Mouse (Mus musculus): ENCODE results near the gene Gm20498. TPM values are rescaled to one million over a fixed set of nuclear protein-coding genes. Genes with fewer than 3 reads are reported as not detected.
A peak's percentile ranks its signal among the peaks of the same experiment; 100 is the strongest.

The Gm20498 gene
- total and polyA plus RNA-seq, 3 experiments, result 2.4 to 40.9 (median 25.9) TPM

- peak; percentile 57 for DNase-seq
Measured at GRCm38 (mm10) chr12:81332875-81333421, 199.8 kb downstream of the Gm20498 start, which contains the start of gene Slc8a3. Gene Slc8a3 (minus strand): TSS chr12:81333180.

- peak; percentile 27 for DNase-seq
Measured at GRCm38 (mm10) chr12:81331937-81332874, 200.5 kb downstream of the Gm20498 start.

GRCm38 (mm10) chr12:81331046-81331638, 201.6 kb downstream of the Gm20498 start:
- no peak for DNase-seq

GRCm38 (mm10) chr12:81324991-81325390, 207.7 kb downstream of the Gm20498 start:
- no peak for DNase-seq

- no peak for DNase-seq
Measured at GRCm38 (mm10) chr12:81324116-81324515, 208.6 kb downstream of the Gm20498 start.

- DNase-seq, result no peak
Measured at GRCm38 (mm10) chr12:81321021-81321420, 211.7 kb downstream of the Gm20498 start.

GRCm38 (mm10) chr12:81317811-81318210, 214.9 kb downstream of the Gm20498 start:
- no peak for DNase-seq

DNA sequence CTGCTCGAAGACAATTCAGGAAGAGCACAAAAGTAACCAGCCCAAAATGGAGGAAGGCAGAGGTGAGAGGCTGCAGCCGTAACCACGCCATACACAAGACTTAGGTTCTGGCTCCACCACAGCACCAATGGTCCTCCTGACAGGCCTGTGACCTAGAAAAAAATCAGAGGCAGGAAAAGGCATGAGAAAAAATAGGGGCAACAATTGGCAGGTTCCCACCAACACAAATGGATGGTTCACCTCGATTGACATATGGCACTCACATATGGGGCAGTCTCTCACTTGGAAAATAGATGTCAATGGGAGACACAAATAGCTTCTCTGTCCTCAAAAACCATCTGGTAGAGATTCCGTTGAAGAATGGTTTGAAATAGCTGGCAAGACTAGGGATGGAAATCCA, 216.8 kb downstream of the Gm20498 start:
- DNase-seq, result no peak

Other genes with a start within 250 kb of the Gm20498 start
- gene Slc8a3, start 199.7 kb downstream of the Gm20498 start, total RNA-seq (2021), result 1 to 10 TPM in 1 of 2 experiments, under 1 TPM in 1; 0.52 to 1.8 TPM
- 0.41 and 0.42 TPM in 2 replicates for gene Slc8a3, start 199.7 kb downstream of the Gm20498 start, polyA plus RNA-seq (2012; rRNA removed)
- 1 to 10 TPM in 1 of 2 experiments, under 1 TPM in 1; 0.83 to 1.4 TPM for gene Gm4787, start 153.4 kb downstream of the Gm20498 start, total RNA-seq (2021)
- gene Gm4787, start 153.4 kb downstream of the Gm20498 start, polyA plus RNA-seq (2012; rRNA removed), result 0.10 and 0.16 TPM in 2 replicates
- gene Adam4, start 111.0 kb downstream of the Gm20498 start, total RNA-seq (2021), result 1 to 10 TPM; 1.3 to 1.8 TPM
- gene Adam4, start 111.0 kb downstream of the Gm20498 start, polyA plus RNA-seq (2012; rRNA removed), result 0.21 TPM in 1 of 2 replicates, not detected in the other
- gene Cox16, start 47.8 kb downstream of the Gm20498 start, total RNA-seq (2021), result 100 to 1,000 TPM in 1 of 2 experiments, 10 to 100 TPM in 1; 92.5 to 102 TPM
- gene Cox16, start 47.8 kb downstream of the Gm20498 start, polyA plus RNA-seq (2012; rRNA removed), result 79.1 and 90.6 TPM in 2 replicates
- 10 to 100 TPM; 34.4 to 34.7 TPM for gene Synj2bp, start within 50 bp of the Gm20498 start, total RNA-seq (2021)
- 9.8 and 16.2 TPM in 2 replicates for gene Synj2bp, start within 50 bp of the Gm20498 start, polyA plus RNA-seq (2012; rRNA removed)
- gene Adam21, start 35.6 kb upstream of the Gm20498 start, total RNA-seq (2021), result not detected
- gene Adam21, start 35.6 kb upstream of the Gm20498 start, polyA plus RNA-seq (2012; rRNA removed), result not detected in 2 replicates
- 10 to 100 TPM; 22.3 to 27.3 TPM for gene Med6, start 62.1 kb upstream of the Gm20498 start, total RNA-seq (2021)
- 1.2 and 1.4 TPM in 2 replicates for gene Med6, start 62.1 kb upstream of the Gm20498 start, polyA plus RNA-seq (2012; rRNA removed)
- gene Ttc9, start 98.3 kb upstream of the Gm20498 start, total RNA-seq (2021), result 1 to 10 TPM; 3.7 to 3.8 TPM
- gene Ttc9, start 98.3 kb upstream of the Gm20498 start, polyA plus RNA-seq (2012; rRNA removed), result 0.73 TPM in 2 replicates
- 1 to 10 TPM in 1 of 2 experiments, under 1 TPM in 1; 0.81 to 4.2 TPM for gene Map3k9, start 248.3 kb upstream of the Gm20498 start, total RNA-seq (2021)
- gene Map3k9, start 248.3 kb upstream of the Gm20498 start, polyA plus RNA-seq (2012; rRNA removed), result 1.3 and 2.1 TPM in 2 replicates